Mouse (Mus musculus): ENCODE results near the gene Gjd3.

Gjd3 gene

DNA sequence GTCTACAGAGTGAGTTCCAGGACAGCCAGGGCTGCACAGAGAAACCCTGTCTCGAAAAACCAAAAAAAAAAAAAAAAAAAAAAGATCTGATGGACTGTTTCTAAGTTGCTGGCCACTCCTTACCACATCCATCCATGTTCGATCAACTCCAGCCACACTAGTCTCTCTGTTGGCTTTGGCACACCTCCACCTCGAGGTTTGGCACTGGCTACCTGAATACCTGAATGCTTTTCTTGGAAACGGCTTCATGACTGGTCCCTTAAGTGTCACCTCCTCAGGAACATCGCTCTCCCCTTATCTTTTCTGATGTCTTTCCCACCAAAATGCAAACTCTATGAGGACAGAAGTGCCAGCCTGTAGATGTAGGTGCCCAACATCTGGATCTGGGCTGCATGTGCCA, 3.5 kb downstream of the Gjd3 start:
- no peak for DNase-seq

DNA sequence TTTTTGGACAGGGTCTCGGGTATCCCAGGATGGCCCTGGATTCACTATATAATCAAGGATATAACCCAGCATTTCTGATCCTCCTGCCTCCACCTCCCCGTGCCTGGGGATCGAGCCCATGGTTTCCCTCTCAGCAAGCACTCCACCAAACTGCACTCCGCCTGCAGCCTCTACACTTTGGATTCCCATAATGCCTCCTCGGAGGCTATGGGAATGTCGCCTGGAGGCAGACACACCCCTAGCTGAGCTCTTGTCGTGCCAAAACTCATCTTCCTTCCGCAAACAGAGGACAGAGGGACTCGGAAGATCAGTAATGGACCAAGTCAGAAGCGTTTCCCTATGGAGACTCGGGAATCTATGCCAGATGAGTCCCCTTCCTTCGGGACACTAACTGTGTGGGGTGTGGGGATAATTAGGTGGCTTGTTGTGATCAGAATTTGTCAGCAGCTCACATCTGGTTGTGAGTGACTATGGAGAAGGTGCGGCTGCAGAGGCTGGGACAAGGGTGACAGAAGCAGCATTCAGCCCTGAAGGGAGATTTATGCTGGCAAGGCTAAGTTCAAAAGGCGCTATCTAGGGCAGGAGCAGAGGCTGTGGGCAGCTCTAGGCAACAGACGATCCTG, 4.2 kb downstream of the Gjd3 start:
- no peak for DNase-seq

DNA sequence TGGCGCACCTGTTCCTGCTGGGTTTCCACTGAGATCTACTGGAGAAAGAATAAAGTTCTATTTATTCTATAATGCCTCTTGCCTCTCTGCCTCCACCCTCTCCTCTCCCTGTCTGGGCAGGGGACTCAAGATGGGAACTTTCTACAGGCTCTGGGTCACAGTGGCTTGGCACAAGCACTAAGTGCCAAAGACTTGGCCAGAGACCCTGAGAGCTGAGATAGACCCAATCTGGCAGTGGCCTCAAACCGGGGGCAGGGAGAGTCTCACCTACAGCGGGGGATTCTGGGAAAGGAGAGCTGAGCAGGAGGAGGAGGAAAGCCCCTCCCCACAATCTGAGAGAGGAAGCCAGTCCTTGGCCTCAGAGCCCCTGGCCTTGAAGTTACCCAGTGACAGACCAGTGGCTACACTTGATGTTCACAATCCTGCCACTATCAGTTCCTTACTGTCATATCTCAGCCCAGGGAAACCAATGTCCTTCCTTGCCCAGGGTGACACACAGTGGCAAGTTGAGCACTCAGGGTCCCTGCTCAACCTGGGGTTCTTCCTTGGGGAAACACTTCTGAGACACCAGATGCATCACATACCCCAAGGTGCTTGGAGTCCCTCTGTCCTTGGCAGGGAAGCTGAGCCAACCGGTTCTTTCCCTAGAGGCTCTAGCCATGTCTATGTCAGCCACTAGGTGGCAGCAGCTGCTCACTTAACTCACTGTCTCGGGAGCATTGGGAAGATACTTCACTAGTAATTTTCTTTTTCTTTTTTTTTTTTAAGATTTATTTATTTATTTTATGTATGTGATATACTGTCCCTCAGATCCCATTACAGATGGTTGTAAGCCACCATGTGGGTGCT, 7.7 kb downstream of the Gjd3 start:
- DNase-seq: peak; percentile 88

- no peak for DNase-seq
Measured at GRCm38 (mm10) chr11:98974213-98974612, 8.6 kb downstream of the Gjd3 start.

- DNase-seq: no peak
Measured at GRCm38 (mm10) chr11:98973584-98973983, 9.2 kb downstream of the Gjd3 start.

GRCm38 (mm10) chr11:98972801-98973360, 9.9 kb downstream of the Gjd3 start:
- no peak for DNase-seq

DNA sequence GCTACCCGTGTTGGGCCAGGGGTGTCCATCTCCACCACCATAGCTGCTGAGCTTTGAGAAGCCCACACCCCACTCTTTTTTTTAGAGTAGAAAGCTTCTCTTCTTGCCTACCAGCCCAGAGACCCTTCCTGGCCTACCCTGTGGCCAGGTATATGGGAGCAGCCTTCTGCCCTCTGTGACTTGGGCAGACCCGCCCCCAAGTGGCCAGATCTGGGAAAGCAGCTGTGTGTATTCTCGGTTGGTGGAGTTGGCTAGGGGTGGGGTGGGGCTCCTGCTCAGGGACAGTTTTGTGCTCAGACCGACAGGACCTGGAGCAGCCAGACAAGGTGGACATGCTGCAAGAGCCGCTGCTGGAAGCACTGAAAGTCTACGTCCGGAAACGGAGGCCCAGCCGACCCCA, 10.6 kb downstream of the Gjd3 start:
- peak; percentile 92 for DNase-seq

- peak; percentile 53 for DNase-seq
Measured at GRCm38 (mm10) chr11:98971316-98972031, 11.3 kb downstream of the Gjd3 start.

GRCm38 (mm10) chr11:98970191-98970925, 12.5 kb downstream of the Gjd3 start:
- DNase-seq: no peak

DNA sequence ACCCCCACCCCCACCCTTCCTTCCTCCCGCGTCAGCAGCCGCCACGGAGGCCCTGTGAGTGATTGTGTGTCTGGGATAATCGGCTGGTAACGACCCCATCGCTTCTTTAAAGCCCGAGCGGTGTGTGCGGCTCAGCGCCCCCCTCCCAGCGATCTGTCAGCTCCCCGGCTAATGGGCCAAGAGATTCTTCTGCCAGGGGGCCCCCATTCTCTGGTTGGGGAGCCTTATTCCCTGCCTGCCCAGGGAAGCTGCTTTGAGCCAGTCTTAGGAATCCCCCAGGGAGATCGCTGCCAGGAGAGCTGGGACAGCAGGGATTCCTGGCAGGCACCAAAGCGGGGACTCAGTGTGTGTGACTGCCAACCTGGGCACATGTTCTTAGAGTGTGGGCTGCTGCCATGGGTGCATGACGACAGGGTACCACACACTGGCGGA, 13.3 kb downstream of the Gjd3 start:
- no peak for DNase-seq

DNA sequence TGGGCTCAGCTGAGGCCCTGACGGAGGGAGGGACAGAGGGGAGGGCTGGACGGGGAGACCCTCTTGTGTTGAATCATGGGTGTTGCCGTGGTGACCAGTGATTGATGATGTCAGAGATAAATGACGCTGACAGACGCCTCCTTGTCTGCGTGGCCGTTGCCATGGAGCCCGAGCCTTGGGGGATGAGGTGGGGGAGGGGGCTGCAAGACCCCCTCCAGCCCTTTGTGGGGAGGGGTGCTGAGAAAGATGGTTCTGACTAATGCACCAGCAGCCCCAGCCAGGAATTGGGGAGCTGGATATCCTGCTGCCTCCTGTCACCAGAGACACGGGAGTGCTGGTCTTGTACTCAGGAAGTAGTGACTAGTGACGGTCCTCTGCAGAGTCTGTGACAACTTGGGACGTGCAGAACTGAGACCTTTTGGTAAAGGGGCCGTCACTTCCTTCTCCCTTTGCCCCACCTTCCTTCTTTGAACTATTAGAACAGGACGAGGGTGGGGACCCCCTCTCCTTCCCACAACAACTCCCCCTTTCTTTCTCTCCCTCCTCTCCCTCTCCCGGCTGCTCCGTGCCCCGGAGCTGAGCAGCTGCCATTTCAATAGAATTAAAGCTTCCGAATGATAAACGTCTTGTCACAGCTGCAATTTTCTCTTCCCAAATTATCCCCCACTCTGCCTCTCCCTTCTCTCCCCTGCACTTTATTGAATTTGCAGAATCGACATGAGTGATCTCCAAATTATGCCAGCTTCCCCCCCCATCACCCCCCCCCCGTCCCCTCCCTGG, 13.9 kb downstream of the Gjd3 start:
- no peak for DNase-seq

GRCm38 (mm10) chr11:98968079-98968478, 14.7 kb downstream of the Gjd3 start:
- no peak for DNase-seq

DNA sequence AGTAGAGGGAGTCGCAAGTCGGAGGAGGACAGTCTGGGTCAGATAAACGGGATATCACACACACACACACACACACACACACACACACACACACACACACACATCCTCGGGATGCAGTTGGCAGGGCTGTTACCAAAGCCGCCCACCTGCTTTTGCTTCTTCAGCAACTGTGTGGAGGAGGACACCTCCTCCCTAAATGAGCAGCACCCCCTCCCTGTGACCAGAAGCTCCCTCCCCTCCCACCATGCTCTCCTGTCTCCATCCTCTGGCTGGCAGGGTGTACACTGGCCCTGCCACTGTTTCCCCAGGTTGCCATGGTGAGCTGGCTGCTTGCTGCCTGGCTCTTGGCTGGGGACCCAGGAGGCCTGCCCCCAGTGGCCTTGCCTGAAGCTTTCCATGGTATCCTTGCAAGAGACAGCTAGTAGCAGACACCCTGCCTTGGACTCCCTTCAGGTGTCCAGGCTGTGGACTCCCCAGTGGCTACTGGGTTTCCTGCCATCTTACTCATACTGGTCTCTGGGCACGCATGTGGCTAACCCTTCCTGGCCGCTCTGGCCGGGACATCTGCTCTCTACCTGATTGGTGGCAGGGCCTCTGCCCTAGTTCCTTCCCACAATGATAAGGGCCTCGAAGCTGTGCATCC, 16.2 kb downstream of the Gjd3 start:
- DNase-seq: peak; percentile 83

DNA sequence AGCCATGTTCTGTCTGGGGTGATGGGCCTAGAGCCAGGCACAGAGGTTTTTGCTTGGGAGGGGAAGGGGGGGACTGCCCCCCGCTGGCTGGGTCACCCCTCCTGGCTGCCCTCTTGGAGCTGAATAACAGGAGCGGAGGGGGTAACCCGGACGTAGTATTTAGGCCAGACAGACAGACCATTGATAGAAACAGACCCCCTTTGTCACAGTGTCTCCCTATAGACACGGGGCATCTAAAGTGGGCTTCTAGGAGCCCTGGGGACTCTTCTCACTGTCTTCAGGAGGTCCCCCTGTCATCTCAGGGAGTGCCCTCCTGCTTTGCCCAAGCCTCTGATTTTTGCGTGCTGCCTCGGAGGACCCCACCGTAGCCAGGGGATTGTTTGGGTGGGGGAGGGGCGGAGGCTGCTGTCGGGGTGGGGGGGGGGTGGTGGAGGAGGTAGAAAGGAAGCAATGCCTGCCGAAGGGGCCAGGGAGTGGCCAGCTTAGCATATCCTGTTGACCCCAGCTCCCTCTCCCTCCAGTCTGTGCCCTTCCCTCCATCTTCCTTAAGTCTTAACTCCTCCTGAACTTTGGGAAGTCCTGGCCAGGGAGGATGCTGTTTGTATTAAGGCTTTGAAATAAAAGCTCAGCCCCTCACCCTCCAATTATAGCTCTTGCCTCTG, 17.3 kb downstream of the Gjd3 start:
- DNase-seq: no peak

- DNase-seq: no peak
Measured at GRCm38 (mm10) chr11:98964616-98965415, 18.0 kb downstream of the Gjd3 start.

- DNase-seq: no peak
Measured at GRCm38 (mm10) chr11:98964201-98964615, 18.6 kb downstream of the Gjd3 start.

GRCm38 (mm10) chr11:98963191-98964021, 19.4 kb downstream of the Gjd3 start:
- peak; percentile 93 for DNase-seq

GRCm38 (mm10) chr11:98962421-98963095, 20.3 kb downstream of the Gjd3 start:
- DNase-seq: no peak

Data from lung, postnatal 36 days (tissue).